Mouse (Mus musculus): ENCODE results near the gene Ces1e.
A peak's percentile ranks its signal among the peaks of the same experiment; 100 is the strongest.
"Not testable (repeated sequence)": the region's sequence is repeated elsewhere in the genome, so short reads cannot be mapped to it uniquely, and the experiment has no call there.

DNA sequence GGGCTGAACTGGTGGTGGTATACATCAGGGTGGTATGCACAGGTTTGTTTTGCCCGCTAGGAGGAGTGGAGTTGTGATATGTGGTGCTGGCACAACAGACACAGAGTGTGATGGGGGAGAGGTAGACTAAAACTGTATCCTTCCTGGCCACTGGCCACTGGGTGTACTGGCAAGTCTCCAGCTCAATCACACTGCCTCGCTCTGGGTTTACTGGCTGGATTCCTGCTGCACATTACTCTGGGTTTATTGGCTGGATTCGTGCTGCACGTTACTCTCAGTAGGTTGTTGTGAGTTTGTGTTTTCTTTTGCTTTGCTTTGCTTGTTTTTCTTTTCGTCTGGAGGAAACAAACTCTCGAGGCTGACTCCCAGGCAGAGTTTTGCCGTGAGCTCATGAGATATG lies 30.3 kb downstream of the Ces1e start:
- TF ChIP-seq CTCF (conservative IDR thresholded peaks at IDR 0.05; ENCODE audit: insufficient read depth, insufficient read length, low read depth, low read length), result 0 out of 2 replicates have a peak, but pooled peaks have one; percentile 3
- TF ChIP-seq POLR2A (IDR thresholded peaks at IDR 0.05; ENCODE audit: low read depth, low read length), result not testable (repeated sequence)
